In the genomic region with DNA sequence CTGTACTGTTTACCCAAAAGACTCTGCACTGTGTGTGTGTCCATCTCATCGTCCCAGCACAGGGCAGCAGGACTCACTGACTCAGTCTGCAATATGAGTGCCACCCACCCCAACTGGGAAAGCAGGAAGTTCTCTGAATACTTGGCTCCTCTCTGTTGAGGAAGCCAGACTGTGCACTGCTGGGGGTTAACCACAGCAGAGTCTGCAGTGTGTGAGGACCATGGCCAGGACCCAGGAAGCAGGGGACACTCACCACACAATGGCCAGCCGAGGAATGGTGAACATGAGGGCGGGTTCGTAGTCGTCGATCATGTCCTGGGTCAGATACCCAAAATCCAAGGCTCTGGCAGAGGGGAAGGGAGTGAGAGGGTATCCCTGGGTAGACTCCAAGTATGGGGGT, we compare ENCODE assay signal across 22 mouse cellular contexts. TPM values are rescaled to one million over a fixed set of nuclear protein-coding genes. Genes with fewer than 3 reads are reported as not detected.
A peak's percentile ranks its signal among the peaks of the same experiment; 100 is the strongest.
DNase-seq lines count a peak whose midpoint lies in the region; ATAC-seq and TF ChIP-seq lines count a peak whose summit lies in the region.
"Had no signal": no experiment of that assay in that cellular context is flagged by ENCODE, and none has a peak within 500 bp of the region (broad histone marks: within the 10 kb centered on the region; RNA-seq: fewer than 3 reads in every experiment).

No protein-coding gene starts in this region.

- H3K27ac ChIP-seq in heart, embryonic 10.5 days, result peak overlapping the region; percentile 10; the same call in 1 of the 2 replicates
- peak overlapping the region; percentile 27; the same call in 1 of the 2 replicates for H3K27ac ChIP-seq in brown adipose tissue, adult 24 weeks (replicated peaks; ENCODE audit: low read depth, low read length)
- no peak overlapping the region for H3K27ac ChIP-seq in intestine, postnatal 0 days (ENCODE audit: low read depth, low read length)
- H3K27ac ChIP-seq: embryonic facial prominence, embryonic 13.5 days; forebrain, embryonic 10.5 days; hindbrain, embryonic 13.5 days; liver, embryonic 12.5 days; lung, embryonic 15.5 days; midbrain, embryonic 12.5 days had no signal

- H3K27me3 ChIP-seq in heart, embryonic 10.5 days (ENCODE audit: insufficient read depth, poor library complexity, severe bottlenecking), result peaks cover 33% of the 10 kb centered on the region
- H3K27me3 ChIP-seq in intestine, postnatal 0 days (replicated peaks; ENCODE audit: control insufficient read depth, insufficient read depth, low read length), result no peaks in the 10 kb centered on the region
- H3K27me3 ChIP-seq: embryonic facial prominence, embryonic 13.5 days; hindbrain, embryonic 13.5 days; lung, embryonic 15.5 days; midbrain, embryonic 12.5 days had no signal

- no peak for TF ChIP-seq CTCF in intestine, postnatal 0 days (IDR thresholded peaks at IDR 0.05; ENCODE audit: low read depth)

- H3K4me3 ChIP-seq in heart, embryonic 10.5 days, result no peak overlapping the region
- no peak overlapping the region for H3K4me3 ChIP-seq in brown adipose tissue, adult 24 weeks (ENCODE audit: insufficient read depth, low read depth, low read length)
- no peak overlapping the region for H3K4me3 ChIP-seq in intestine, postnatal 0 days (ENCODE audit: low read depth, low read length)
- H3K4me3 ChIP-seq: embryonic facial prominence, embryonic 13.5 days; forebrain, embryonic 10.5 days; hindbrain, embryonic 13.5 days; liver, embryonic 12.5 days; lung, embryonic 15.5 days; midbrain, embryonic 12.5 days; myocyte had no signal

- peak; percentile 25 for ATAC-seq in CD4-positive, CD25-positive, alpha-beta regulatory T cell, adult 4 months
- ATAC-seq in megakaryocyte progenitor cell, adult 5-6 weeks (replicated peaks; ENCODE audit: poor library complexity), result peak; percentile 72
- no peak for ATAC-seq in intestine, postnatal 0 days
- ATAC-seq: liver, embryonic 12.5 days had no signal

- no peaks in the 10 kb centered on the region for H3K36me3 ChIP-seq in heart, embryonic 10.5 days
- H3K36me3 ChIP-seq in intestine, postnatal 0 days (ENCODE audit: control insufficient read depth, insufficient read depth), result no peaks in the 10 kb centered on the region
- H3K36me3 ChIP-seq: embryonic facial prominence, embryonic 13.5 days; forebrain, embryonic 10.5 days; liver, embryonic 12.5 days; lung, embryonic 15.5 days; midbrain, embryonic 12.5 days had no signal

- H3K9ac ChIP-seq in intestine, postnatal 0 days (ENCODE audit: low read depth, low read length), result no peak overlapping the region
- H3K9ac ChIP-seq: embryonic facial prominence, embryonic 13.5 days; hindbrain, embryonic 13.5 days; liver, embryonic 12.5 days; lung, embryonic 15.5 days; midbrain, embryonic 12.5 days had no signal

- no peak overlapping the region for H3K4me2 ChIP-seq in intestine, postnatal 0 days (replicated peaks; ENCODE audit: low read depth)
- H3K4me2 ChIP-seq: embryonic facial prominence, embryonic 13.5 days; hindbrain, embryonic 13.5 days; liver, embryonic 12.5 days; lung, embryonic 15.5 days; midbrain, embryonic 12.5 days had no signal

- H3K9me3 ChIP-seq in heart, embryonic 10.5 days, result no peaks in the 10 kb centered on the region
- H3K9me3 ChIP-seq in intestine, postnatal 0 days (ENCODE audit: control insufficient read depth), result no peaks in the 10 kb centered on the region
- H3K9me3 ChIP-seq: embryonic facial prominence, embryonic 13.5 days; forebrain, embryonic 10.5 days; hindbrain, embryonic 13.5 days; liver, embryonic 12.5 days; lung, embryonic 15.5 days; midbrain, embryonic 12.5 days had no signal

- H3K4me1 ChIP-seq in heart, embryonic 10.5 days, result peaks cover 35% of the 10 kb centered on the region
- no peaks in the 10 kb centered on the region for H3K4me1 ChIP-seq in brown adipose tissue, adult 24 weeks (ENCODE audit: control insufficient read depth, insufficient read depth, insufficient read length, low read length)
- no peaks in the 10 kb centered on the region for H3K4me1 ChIP-seq in intestine, postnatal 0 days (replicated peaks; ENCODE audit: control insufficient read depth, insufficient read depth, low read length)
- H3K4me1 ChIP-seq: embryonic facial prominence, embryonic 13.5 days; forebrain, embryonic 10.5 days; hindbrain, embryonic 13.5 days; liver, embryonic 12.5 days; lung, embryonic 15.5 days; midbrain, embryonic 12.5 days had no signal

- DNase-seq in heart, embryonic 10.5 days (ENCODE audit: low spot score), result no peak
- DNase-seq in heart, postnatal 4 days, result no peak
- DNase-seq in MN1 (ENCODE audit: low spot score), result no peak
- no peak for DNase-seq in ovary, postnatal 36 days (ENCODE audit: low spot score)
- DNase-seq: cerebellum, postnatal 14 days; gastrocnemius, postnatal 36 days; kidney, adult 18-20 months; kidney, postnatal 36 days; layer of hippocampus, postnatal 36 days; left cerebral cortex, postnatal 4 days had no signal

- 77% methylated on average over 6 of the region's 6 CpGs for WGBS in heart, embryonic 10.5 days
- WGBS in intestine, postnatal 0 days, result 82% methylated on average over 6 of the region's 6 CpGs

RNA-seq across cellular contexts. Expression of gene Mxd4, which starts 44.4 kb away (rescaled TPM):
- polyA plus RNA-seq in heart, embryonic 10.5 days (2016; fragmentation: Nextera tagmentation; extraction: Ambion mirVana), result 21.6 and 22.5 TPM in 2 replicates
- 10 to 100 TPM; 60.7 to 66.5 TPM for total RNA-seq in heart, postnatal 4 days (2021)
- polyA plus RNA-seq in CD4-positive, CD25-positive, alpha-beta regulatory T cell, adult 4 months (2017; shearing (Covaris generic)), result 100 to 1,000 TPM; 128 to 166 TPM
- 69.9 and 70.6 TPM in 2 replicates for polyA plus RNA-seq in brown adipose tissue, adult 24 weeks (2012; ENCODE audit: insufficient read depth, insufficient read length, missing spikeins)
- total RNA-seq in megakaryocyte progenitor cell, adult 5-6 weeks (2015), result 14.7 and 17.4 TPM in 2 replicates
- total RNA-seq in megakaryocyte progenitor cell, adult 5-6 weeks (2017), result 20.1 and 21.0 TPM in 2 replicates
- 14.1 and 17.7 TPM in 2 replicates for polyA plus RNA-seq in intestine, postnatal 0 days (2015; fragmentation: Nextera tagmentation; extraction: Ambion mirVana)

RNA-seq across cellular contexts. Expression of gene Zfyve28, which starts 56.3 kb away (rescaled TPM):
- 0.52 and 0.93 TPM in 2 replicates for polyA plus RNA-seq in heart, embryonic 10.5 days (2016; fragmentation: Nextera tagmentation; extraction: Ambion mirVana)
- 1 to 10 TPM; 1.5 to 2.5 TPM for total RNA-seq in heart, postnatal 4 days (2021)
- polyA plus RNA-seq in CD4-positive, CD25-positive, alpha-beta regulatory T cell, adult 4 months (2017; shearing (Covaris generic)), result 1 to 10 TPM; 4.4 to 4.5 TPM
- polyA plus RNA-seq in brown adipose tissue, adult 24 weeks (2012; ENCODE audit: insufficient read depth, insufficient read length, missing spikeins), result 1.2 TPM in 1 of 2 replicates, not detected in the other
- total RNA-seq in megakaryocyte progenitor cell, adult 5-6 weeks (2015), result 0.25 and 0.46 TPM in 2 replicates
- 0.04 and 0.10 TPM in 2 replicates for total RNA-seq in megakaryocyte progenitor cell, adult 5-6 weeks (2017)
- 0.05 and 0.07 TPM in 2 replicates for polyA plus RNA-seq in intestine, postnatal 0 days (2015; fragmentation: Nextera tagmentation; extraction: Ambion mirVana)
- polyA plus RNA-seq: liver, embryonic 12.5 days had no signal

RNA-seq across cellular contexts. Expression of gene Cfap99, which starts 56.5 kb away (rescaled TPM):
- polyA plus RNA-seq in heart, embryonic 10.5 days (2016; fragmentation: Nextera tagmentation; extraction: Ambion mirVana), result 0.12 TPM in 1 of 2 replicates, not detected in the other
- total RNA-seq in heart, postnatal 4 days (2021), result not detected
- not detected for polyA plus RNA-seq in CD4-positive, CD25-positive, alpha-beta regulatory T cell, adult 4 months (2017; shearing (Covaris generic))
- polyA plus RNA-seq in brown adipose tissue, adult 24 weeks (2012; ENCODE audit: insufficient read depth, insufficient read length, missing spikeins), result not detected in 2 replicates
- not detected in 2 replicates for total RNA-seq in megakaryocyte progenitor cell, adult 5-6 weeks (2015)
- not detected in 2 replicates for total RNA-seq in megakaryocyte progenitor cell, adult 5-6 weeks (2017)
- polyA plus RNA-seq in intestine, postnatal 0 days (2015; fragmentation: Nextera tagmentation; extraction: Ambion mirVana), result not detected in 2 replicates
- total RNA-seq: gastrocnemius, postnatal 36 days; MEL had no signal
- polyA plus RNA-seq: embryonic facial prominence, embryonic 13.5 days; forebrain, embryonic 10.5 days; liver, embryonic 12.5 days; midbrain, embryonic 12.5 days had no signal
